Mouse (Mus musculus): ENCODE results near the gene Rfx3. TPM values are rescaled to one million over a fixed set of nuclear protein-coding genes. Genes with fewer than 3 reads are reported as not detected.

Gene Rfx3
- polyA plus RNA-seq, 1 experiment from 2014 or later, result 16.4 TPM

DNA sequence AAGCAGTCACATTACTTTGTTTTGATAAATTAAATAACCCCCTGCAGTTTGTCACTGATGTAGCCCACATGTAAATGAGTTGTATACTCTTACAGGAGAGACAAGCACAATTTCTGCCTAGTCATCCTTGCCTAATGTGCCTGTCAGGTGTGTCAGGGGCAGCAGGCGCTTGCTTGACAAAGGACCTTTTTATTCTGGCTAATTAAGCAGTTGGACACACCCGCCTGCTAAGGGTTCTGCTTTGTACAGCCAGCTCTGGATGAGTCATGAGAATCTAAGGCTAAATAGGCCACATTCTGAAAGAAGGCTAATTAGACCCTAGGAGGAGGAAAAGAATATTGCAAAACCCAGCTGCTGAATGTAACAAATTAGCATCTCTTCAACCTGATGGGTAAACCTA is 106.3 kb downstream of the Rfx3 start:
- WGBS, result 45% methylated on average over 2 of the region's 2 CpGs
- H3K4me2 ChIP-seq, result no peak overlapping the region
- no peak overlapping the region for H3K4me3 ChIP-seq
- H3K36me3 ChIP-seq, result peaks cover 3% of the 10 kb centered on the region; the same call in 1 of the 2 replicates
- H3K4me1 ChIP-seq, result 0 out of 2 replicates have a peak, but pooled peaks cover 7% of the 10 kb centered on the region
- no peak overlapping the region for H3K9ac ChIP-seq
- H3K27ac ChIP-seq, result no peak overlapping the region
- H3K27me3 ChIP-seq, result no peaks in the 10 kb centered on the region
- ATAC-seq (ENCODE audit: insufficient number of reproducible peaks, insufficient read depth, low FRiP score, low TSS enrichment, low read depth), result no peak
- H3K9me3 ChIP-seq, result no peaks in the 10 kb centered on the region

- Histone ChIP-seq H3K4me3 (no peak overlapping the region), H3K4me1 (0 out of 2 replicates have a peak, but pooled peaks cover 7% of the 10 kb centered on the region), H3K27ac (no peak overlapping the region), H3K9me3 (no peaks in the 10 kb centered on the region), H3K9ac (no peak overlapping the region), H3K36me3 (peaks cover 3% of the 10 kb centered on the region; the same call in 1 of the 2 replicates), H3K4me2 (no peak overlapping the region), H3K27me3 (no peaks in the 10 kb centered on the region)
- 49% methylated on average over 4 of the region's 4 CpGs for WGBS
- ATAC-seq (ENCODE audit: insufficient number of reproducible peaks, insufficient read depth, low FRiP score, low TSS enrichment, low read depth), result no peak
Measured at GRCm38 (mm10) chr19:27904209-27904608, 106.8 kb downstream of the Rfx3 start.

- no peak for ATAC-seq (ENCODE audit: insufficient number of reproducible peaks, insufficient read depth, low FRiP score, low TSS enrichment, low read depth)
- 0 out of 2 replicates have a peak, but pooled peaks cover 7% of the 10 kb centered on the region for H3K4me1 ChIP-seq
Measured at GRCm38 (mm10) chr19:27902601-27903000, 108.4 kb downstream of the Rfx3 start.

GRCm38 (mm10) chr19:27901693-27902092 is 109.3 kb downstream of the Rfx3 start:
- Histone ChIP-seq H3K36me3 (peaks cover 3% of the 10 kb centered on the region; the same call in 1 of the 2 replicates), H3K27ac (no peak overlapping the region), H3K9ac (no peak overlapping the region), H3K9me3 (no peaks in the 10 kb centered on the region), H3K4me3 (no peak overlapping the region), H3K4me2 (no peak overlapping the region), H3K27me3 (no peaks in the 10 kb centered on the region), H3K4me1 (0 out of 2 replicates have a peak, but pooled peaks cover 7% of the 10 kb centered on the region)
- ATAC-seq (ENCODE audit: insufficient number of reproducible peaks, insufficient read depth, low FRiP score, low TSS enrichment, low read depth), result no peak
- WGBS, result 72% methylated on average over 6 of the region's 6 CpGs

More at GRCm38 (mm10) chr19:27902601-27903000, 108.4 kb downstream of the Rfx3 start:
- peaks cover 3% of the 10 kb centered on the region; the same call in 1 of the 2 replicates for H3K36me3 ChIP-seq
- no peak overlapping the region for H3K4me2 ChIP-seq
- H3K9ac ChIP-seq, result no peak overlapping the region
- H3K4me3 ChIP-seq, result no peak overlapping the region
- H3K9me3 ChIP-seq, result no peaks in the 10 kb centered on the region
- 86% methylated on average over 9 of the region's 9 CpGs for WGBS
- no peaks in the 10 kb centered on the region for H3K27me3 ChIP-seq
- H3K27ac ChIP-seq, result no peak overlapping the region

GRCm38 (mm10) chr19:27884520-27884919 is 126.4 kb downstream of the Rfx3 start:
- Histone ChIP-seq H3K4me3 (no peak overlapping the region), H3K9me3 (no peaks in the 10 kb centered on the region), H3K27ac (no peak overlapping the region), H3K9ac (no peak overlapping the region), H3K27me3 (no peaks in the 10 kb centered on the region), H3K4me2 (no peak overlapping the region), H3K36me3 (no peaks in the 10 kb centered on the region), H3K4me1 (no peaks in the 10 kb centered on the region)
- WGBS, result 90% methylated on average over 3 of the region's 3 CpGs
- ATAC-seq (ENCODE audit: insufficient number of reproducible peaks, insufficient read depth, low FRiP score, low TSS enrichment, low read depth), result no peak

DNA sequence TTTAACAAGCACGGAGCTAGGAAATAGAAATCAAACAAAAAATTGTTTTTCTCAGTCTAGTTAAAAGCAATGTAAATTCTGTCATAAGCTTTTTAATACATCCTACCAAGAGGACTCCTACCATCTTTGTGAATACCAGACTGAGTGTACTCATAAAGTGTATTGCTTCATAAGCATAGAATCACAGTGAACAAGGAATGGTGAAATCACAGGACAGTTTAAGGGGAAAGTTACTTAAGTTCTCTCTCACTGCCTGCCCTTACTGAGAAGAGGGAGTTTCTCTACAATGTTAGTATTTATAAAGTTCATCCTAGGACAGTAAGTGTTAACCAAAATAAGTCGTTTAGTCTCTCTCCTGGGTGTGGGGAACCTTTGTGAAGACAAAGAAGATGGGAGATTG is 133.5 kb downstream of the Rfx3 start:
- 81% methylated on average over 2 of the region's 2 CpGs for WGBS
- no peak for ATAC-seq (ENCODE audit: insufficient number of reproducible peaks, insufficient read depth, low FRiP score, low TSS enrichment, low read depth)

GRCm38 (mm10) chr19:27870794-27871193 is 140.2 kb downstream of the Rfx3 start:
- Histone ChIP-seq H3K9me3 (no peaks in the 10 kb centered on the region), H3K27me3 (no peaks in the 10 kb centered on the region), H3K36me3 (peaks cover 4% of the 10 kb centered on the region), H3K4me3 (no peak overlapping the region), H3K4me1 (no peaks in the 10 kb centered on the region), H3K9ac (no peak overlapping the region), H3K4me2 (no peak overlapping the region), H3K27ac (no peak overlapping the region)
- ATAC-seq (ENCODE audit: insufficient number of reproducible peaks, insufficient read depth, low FRiP score, low TSS enrichment, low read depth), result no peak
- WGBS, result 86% methylated on average over 3 of the region's 3 CpGs

More for the DNA sequence above, 133.5 kb downstream of the Rfx3 start:
- Histone ChIP-seq H3K4me1 (no peaks in the 10 kb centered on the region), H3K9ac (no peak overlapping the region), H3K27me3 (no peaks in the 10 kb centered on the region), H3K4me3 (no peak overlapping the region), H3K4me2 (no peak overlapping the region), H3K36me3 (no peaks in the 10 kb centered on the region), H3K27ac (no peak overlapping the region), H3K9me3 (no peaks in the 10 kb centered on the region)

DNA sequence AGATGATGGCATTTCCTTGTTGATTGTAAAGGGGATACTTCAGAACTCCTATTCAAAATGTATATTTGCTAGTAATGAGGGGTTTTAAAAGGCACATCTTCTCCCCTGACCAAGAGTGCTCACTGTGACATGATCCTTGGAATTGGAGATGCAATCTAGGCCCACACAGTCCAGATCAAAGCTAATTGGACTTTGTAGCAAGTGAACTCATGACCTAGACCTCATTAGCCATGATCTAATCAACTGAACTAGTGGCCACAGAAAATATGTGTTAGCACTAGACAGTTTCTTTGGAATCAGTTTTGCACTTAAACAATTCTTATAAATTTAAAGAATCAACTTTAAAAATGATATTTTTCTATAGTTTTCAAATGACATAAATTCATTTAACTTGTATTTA is 151.3 kb downstream of the Rfx3 start:
- ATAC-seq (ENCODE audit: insufficient number of reproducible peaks, insufficient read depth, low FRiP score, low TSS enrichment, low read depth), result no peak
- H3K27ac ChIP-seq, result no peak overlapping the region
- no peak overlapping the region for H3K4me3 ChIP-seq

DNA sequence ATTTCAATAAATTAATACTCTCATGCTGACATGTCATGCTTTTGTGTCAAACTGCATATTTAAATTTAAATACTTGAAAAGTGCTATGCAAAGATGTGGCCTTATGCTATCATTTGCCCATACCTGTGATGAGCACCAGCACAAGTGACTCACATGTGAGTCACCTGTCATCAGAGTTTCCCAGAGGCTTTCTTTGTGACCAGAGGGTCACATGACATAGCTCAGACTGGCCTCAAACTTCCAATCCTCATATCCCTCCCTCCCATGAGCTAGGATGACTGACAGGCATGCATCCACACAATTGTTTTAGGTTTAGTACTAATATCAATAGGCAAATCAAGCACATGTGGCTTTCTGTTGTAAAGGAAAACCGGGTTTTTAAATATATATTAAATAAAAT is 162.0 kb downstream of the Rfx3 start:
- 86% methylated on average over 1 of the region's 1 CpGs for WGBS

More for the DNA sequence above, 151.3 kb downstream of the Rfx3 start:
- Histone ChIP-seq H3K36me3 (no peaks in the 10 kb centered on the region), H3K9ac (no peak overlapping the region), H3K4me2 (no peak overlapping the region), H3K9me3 (no peaks in the 10 kb centered on the region), H3K27me3 (no peaks in the 10 kb centered on the region), H3K4me1 (no peaks in the 10 kb centered on the region)

GRCm38 (mm10) chr19:27847055-27847454 is 163.9 kb downstream of the Rfx3 start:
- H3K4me1 ChIP-seq, result no peaks in the 10 kb centered on the region
- no peak overlapping the region for H3K9ac ChIP-seq
- H3K27me3 ChIP-seq, result no peaks in the 10 kb centered on the region
- H3K36me3 ChIP-seq, result 0 out of 2 replicates have a peak, but pooled peaks cover 7% of the 10 kb centered on the region
- WGBS, result 91% methylated on average over 4 of the region's 4 CpGs
- H3K4me3 ChIP-seq, result no peak overlapping the region
- H3K4me2 ChIP-seq, result no peak overlapping the region
- H3K27ac ChIP-seq, result no peak overlapping the region
- H3K9me3 ChIP-seq, result no peaks in the 10 kb centered on the region
- ATAC-seq (ENCODE audit: insufficient number of reproducible peaks, insufficient read depth, low FRiP score, low TSS enrichment, low read depth), result no peak

More for the DNA sequence above, 162.0 kb downstream of the Rfx3 start:
- Histone ChIP-seq H3K4me2 (no peak overlapping the region), H3K27me3 (no peaks in the 10 kb centered on the region), H3K9ac (no peak overlapping the region), H3K36me3 (0 out of 2 replicates have a peak, but pooled peaks cover 7% of the 10 kb centered on the region), H3K4me1 (no peaks in the 10 kb centered on the region), H3K4me3 (no peak overlapping the region), H3K9me3 (no peaks in the 10 kb centered on the region), H3K27ac (no peak overlapping the region)
- ATAC-seq (ENCODE audit: insufficient number of reproducible peaks, insufficient read depth, low FRiP score, low TSS enrichment, low read depth), result no peak

GRCm38 (mm10) chr19:27838635-27839034 is 172.3 kb downstream of the Rfx3 start:
- H3K27ac ChIP-seq, result no peak overlapping the region
- H3K36me3 ChIP-seq, result no peaks in the 10 kb centered on the region
- no peak for ATAC-seq (ENCODE audit: insufficient number of reproducible peaks, insufficient read depth, low FRiP score, low TSS enrichment, low read depth)
- H3K4me1 ChIP-seq, result no peaks in the 10 kb centered on the region
- no peaks in the 10 kb centered on the region for H3K27me3 ChIP-seq
- H3K4me3 ChIP-seq, result no peak overlapping the region
- H3K4me2 ChIP-seq, result no peak overlapping the region
- no peaks in the 10 kb centered on the region for H3K9me3 ChIP-seq
- no peak overlapping the region for H3K9ac ChIP-seq
- WGBS, result 68% methylated on average over 3 of the region's 3 CpGs

- no peak overlapping the region for H3K4me2 ChIP-seq
- no peak for ATAC-seq (ENCODE audit: insufficient number of reproducible peaks, insufficient read depth, low FRiP score, low TSS enrichment, low read depth)
- no peaks in the 10 kb centered on the region for H3K9me3 ChIP-seq
- no peaks in the 10 kb centered on the region for H3K27me3 ChIP-seq
- H3K36me3 ChIP-seq, result no peaks in the 10 kb centered on the region
- no peaks in the 10 kb centered on the region for H3K4me1 ChIP-seq
- no peak overlapping the region for H3K27ac ChIP-seq
- no peak overlapping the region for H3K4me3 ChIP-seq
- no peak overlapping the region for H3K9ac ChIP-seq
- 79% methylated on average over 4 of the region's 4 CpGs for WGBS
Measured at GRCm38 (mm10) chr19:27838041-27838440, 172.9 kb downstream of the Rfx3 start.
